Mouse (Mus musculus): Measurements from ENCODE around the gene Ctnna3. TPM values are rescaled to one million over a fixed set of nuclear protein-coding genes. Genes with fewer than 3 reads are reported as not detected.

Ctnna3 gene
- polyA plus RNA-seq, 1 experiment from 2014 or later = 0.39 TPM

GRCm38 (mm10) chr10:64489471-64489870 lies 1059.6 kb downstream of the Ctnna3 start:
- Histone ChIP-seq H3K9ac (no peak overlapping the region), H3K27ac (ENCODE audit: low read depth) (no peak overlapping the region), H3K36me3 (ENCODE audit: insufficient read depth) (no peaks in the 10 kb centered on the region), H3K27me3 (ENCODE audit: insufficient read depth, low read length) (no peaks in the 10 kb centered on the region), H3K4me1 (ENCODE audit: insufficient read depth) (no peaks in the 10 kb centered on the region), H3K9me3 (ENCODE audit: low read depth, low read length) (no peaks in the 10 kb centered on the region), H3K4me2 (no peak overlapping the region), H3K4me3 (ENCODE audit: low read depth, low read length) (no peak overlapping the region)
- ATAC-seq (ENCODE audit: insufficient read depth) = no peak
- no peak for TF ChIP-seq CTCF (IDR thresholded peaks at IDR 0.05; ENCODE audit: low read depth)
- no peak for DNase-seq

DNA sequence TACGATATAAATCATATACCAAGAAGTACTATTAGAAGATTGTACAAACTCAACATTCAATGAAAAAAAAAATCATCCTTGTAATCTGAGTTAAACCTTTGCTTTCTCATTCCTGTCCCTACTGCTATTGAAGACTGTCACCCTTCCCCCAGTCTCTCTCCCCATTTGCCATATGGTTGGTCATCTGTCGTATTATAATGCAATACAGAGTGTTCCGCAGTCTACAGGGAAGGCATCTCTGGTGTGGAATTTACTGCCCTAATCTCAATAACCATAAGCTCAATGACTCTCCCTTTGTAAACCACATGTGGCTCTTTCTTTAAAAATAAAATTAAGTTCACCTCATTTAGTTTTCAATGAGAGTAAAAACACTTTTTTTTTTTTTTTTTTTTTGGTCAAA lies 1113.7 kb downstream of the Ctnna3 start:
- Histone ChIP-seq H3K9me3 (ENCODE audit: low read depth, low read length) (no peaks in the 10 kb centered on the region), H3K36me3 (ENCODE audit: insufficient read depth) (no peaks in the 10 kb centered on the region), H3K9ac (no peak overlapping the region), H3K27me3 (ENCODE audit: insufficient read depth, low read length) (no peaks in the 10 kb centered on the region), H3K27ac (ENCODE audit: low read depth) (no peak overlapping the region), H3K4me1 (ENCODE audit: insufficient read depth) (no peaks in the 10 kb centered on the region), H3K4me2 (no peak overlapping the region), H3K4me3 (ENCODE audit: low read depth, low read length) (no peak overlapping the region)
- WGBS = 78% methylated on average over 3 of the region's 3 CpGs
- ATAC-seq (ENCODE audit: insufficient read depth) (no peak), DNase-seq (no peak)
- TF ChIP-seq CTCF (IDR thresholded peaks at IDR 0.05; ENCODE audit: low read depth) = no peak

- no peak for ATAC-seq (ENCODE audit: insufficient read depth)
These were observed 1114.5 kb downstream of the Ctnna3 start for GRCm38 (mm10) chr10:64544389-64544788.

GRCm38 (mm10) chr10:64571311-64571710 lies 1141.4 kb downstream of the Ctnna3 start:
- Histone ChIP-seq H3K9ac (no peak overlapping the region), H3K9me3 (ENCODE audit: low read depth, low read length) (no peaks in the 10 kb centered on the region), H3K27ac (ENCODE audit: low read depth) (no peak overlapping the region), H3K4me2 (no peak overlapping the region), H3K4me1 (ENCODE audit: insufficient read depth) (no peaks in the 10 kb centered on the region), H3K36me3 (ENCODE audit: insufficient read depth) (no peaks in the 10 kb centered on the region), H3K4me3 (ENCODE audit: low read depth, low read length) (no peak overlapping the region), H3K27me3 (ENCODE audit: insufficient read depth, low read length) (no peaks in the 10 kb centered on the region)
- WGBS = 87% methylated on average over 3 of the region's 3 CpGs
- DNase-seq = no peak
- no peak for ATAC-seq (ENCODE audit: insufficient read depth)
- no peak for TF ChIP-seq CTCF (IDR thresholded peaks at IDR 0.05; ENCODE audit: low read depth)

More at GRCm38 (mm10) chr10:64544389-64544788, 1114.5 kb downstream of the Ctnna3 start:
- Histone ChIP-seq H3K4me3 (ENCODE audit: low read depth, low read length) (no peak overlapping the region), H3K9ac (no peak overlapping the region), H3K27me3 (ENCODE audit: insufficient read depth, low read length) (no peaks in the 10 kb centered on the region), H3K4me2 (no peak overlapping the region), H3K9me3 (ENCODE audit: low read depth, low read length) (no peaks in the 10 kb centered on the region), H3K4me1 (ENCODE audit: insufficient read depth) (no peaks in the 10 kb centered on the region), H3K27ac (ENCODE audit: low read depth) (no peak overlapping the region), H3K36me3 (ENCODE audit: insufficient read depth) (no peaks in the 10 kb centered on the region)
- WGBS = 63% methylated on average over 2 of the region's 2 CpGs
- no peak for TF ChIP-seq CTCF (IDR thresholded peaks at IDR 0.05; ENCODE audit: low read depth)
- no peak for DNase-seq

- DNase-seq = peak; percentile 1
- WGBS = 80% methylated on average over 2 of the region's 2 CpGs
These were observed 1158.2 kb downstream of the Ctnna3 start for GRCm38 (mm10) chr10:64588116-64588515.

DNA sequence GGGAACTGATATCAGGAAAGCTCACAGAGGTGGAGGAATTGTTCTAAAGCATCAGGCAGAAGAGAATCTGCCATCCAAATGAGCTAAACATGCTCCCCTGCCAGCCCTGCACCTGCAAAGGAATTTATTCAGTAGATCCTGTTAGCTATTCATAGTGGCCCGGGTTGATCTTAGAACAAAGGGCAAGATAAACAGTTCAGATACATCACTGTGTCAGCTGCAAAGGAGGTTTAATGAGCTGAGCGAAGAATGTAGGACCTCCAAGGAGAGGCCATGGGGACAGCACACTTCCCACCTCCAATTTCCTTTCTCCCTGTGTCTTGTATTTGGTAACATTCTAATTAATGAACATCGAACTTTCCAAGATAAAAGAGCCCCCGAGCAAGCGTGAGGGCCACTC lies 1206.9 kb downstream of the Ctnna3 start:
- TF ChIP-seq CTCF (IDR thresholded peaks at IDR 0.05; ENCODE audit: low read depth) = no peak
- Histone ChIP-seq H3K4me2 (no peak overlapping the region), H3K9me3 (ENCODE audit: low read depth, low read length) (no peaks in the 10 kb centered on the region), H3K27ac (ENCODE audit: low read depth) (no peak overlapping the region), H3K27me3 (ENCODE audit: insufficient read depth, low read length) (no peaks in the 10 kb centered on the region), H3K4me3 (ENCODE audit: low read depth, low read length) (no peak overlapping the region), H3K4me1 (ENCODE audit: insufficient read depth) (no peaks in the 10 kb centered on the region), H3K36me3 (ENCODE audit: insufficient read depth) (no peaks in the 10 kb centered on the region), H3K9ac (no peak overlapping the region)
- no peak for ATAC-seq (ENCODE audit: insufficient read depth)
- WGBS = 53% methylated on average over 5 of the region's 5 CpGs
- no peak for DNase-seq

More at GRCm38 (mm10) chr10:64588116-64588515, 1158.2 kb downstream of the Ctnna3 start:
- Histone ChIP-seq H3K9me3 (ENCODE audit: low read depth, low read length) (no peaks in the 10 kb centered on the region), H3K27ac (ENCODE audit: low read depth) (no peak overlapping the region), H3K9ac (no peak overlapping the region), H3K27me3 (ENCODE audit: insufficient read depth, low read length) (no peaks in the 10 kb centered on the region), H3K4me3 (ENCODE audit: low read depth, low read length) (no peak overlapping the region), H3K4me1 (ENCODE audit: insufficient read depth) (no peaks in the 10 kb centered on the region), H3K4me2 (no peak overlapping the region), H3K36me3 (ENCODE audit: insufficient read depth) (no peaks in the 10 kb centered on the region)
- no peak for TF ChIP-seq CTCF (IDR thresholded peaks at IDR 0.05; ENCODE audit: low read depth)
- no peak for ATAC-seq (ENCODE audit: insufficient read depth)

- Histone ChIP-seq H3K4me1 (ENCODE audit: insufficient read depth) (no peaks in the 10 kb centered on the region), H3K9ac (no peak overlapping the region), H3K27ac (ENCODE audit: low read depth) (no peak overlapping the region), H3K36me3 (ENCODE audit: insufficient read depth) (no peaks in the 10 kb centered on the region), H3K27me3 (ENCODE audit: insufficient read depth, low read length) (no peaks in the 10 kb centered on the region), H3K9me3 (ENCODE audit: low read depth, low read length) (no peaks in the 10 kb centered on the region), H3K4me2 (no peak overlapping the region), H3K4me3 (ENCODE audit: low read depth, low read length) (no peak overlapping the region)
- DNase-seq = no peak
- no peak for TF ChIP-seq CTCF (IDR thresholded peaks at IDR 0.05; ENCODE audit: low read depth)
- ATAC-seq (ENCODE audit: insufficient read depth) = no peak
These were observed 1209.2 kb downstream of the Ctnna3 start for GRCm38 (mm10) chr10:64639061-64639460.

GRCm38 (mm10) chr10:64641093-64641492 lies 1211.2 kb downstream of the Ctnna3 start:
- no peak for TF ChIP-seq CTCF (IDR thresholded peaks at IDR 0.05; ENCODE audit: low read depth)
- peak; percentile 22 for DNase-seq
- WGBS = 41% methylated on average over 4 of the region's 4 CpGs
- H3K4me2 ChIP-seq = no peak overlapping the region
- H3K4me1 ChIP-seq (ENCODE audit: insufficient read depth) = no peaks in the 10 kb centered on the region
- ATAC-seq (ENCODE audit: insufficient read depth) = peak; percentile 65
- no peaks in the 10 kb centered on the region for H3K27me3 ChIP-seq (ENCODE audit: insufficient read depth, low read length)
- no peak overlapping the region for H3K4me3 ChIP-seq (ENCODE audit: low read depth, low read length)
- H3K36me3 ChIP-seq (ENCODE audit: insufficient read depth) = no peaks in the 10 kb centered on the region
- no peak overlapping the region for H3K9ac ChIP-seq
- no peaks in the 10 kb centered on the region for H3K9me3 ChIP-seq (ENCODE audit: low read depth, low read length)
- no peak overlapping the region for H3K27ac ChIP-seq (ENCODE audit: low read depth)

Measured in lung, embryonic 14.5 days (tissue).